Mouse (Mus musculus): Measurements from ENCODE around the gene Lrp10.

- TF ChIP-seq CTCF (IDR thresholded peaks at IDR 0.05; ENCODE audit: borderline replicate concordance, insufficient read depth, low read length) (no peak), POLR2A (IDR thresholded peaks at IDR 0.05; ENCODE audit: low read depth, low read length) (no peak)
These were observed 18.5 kb upstream of the Lrp10 start for GRCm38 (mm10) chr14:54445476-54445875.
